Mouse (Mus musculus) heart, postnatal 10 days (tissue): ENCODE measurements around the gene Ccdc186. TPM values are rescaled to one million over a fixed set of nuclear protein-coding genes. Genes with fewer than 3 reads are reported as not detected.
A peak's percentile ranks its signal among the peaks of the same experiment; 100 is the strongest.

Source experiments
- DNase-seq, 2 experiments: peaks; one replicate each; pipeline ENCODE4 v3.0.0; 2021
- intact Hi-C: fragments of 180-260 bp; cut with DNase I; formaldehyde crosslinking; loops from one replicate; pipeline ENCODE4 v1.15.1; 2025
- total RNA-seq, 2 experiments: library from RNA; stranded (reverse); gene quantifications; 2 replicates each; pipeline ENCODE4 v1.2.3; 2021

Gene Ccdc186
- 10 to 100 TPM; 22.2 to 29.6 TPM for total RNA-seq

- DNase-seq = peak; percentile 97 to 98
- intact Hi-C loops = no loop called here
These were observed at the start of gene Ccdc186 for GRCm38 (mm10) chr19:56821798-56822447. TSS of gene Ccdc186 (minus strand) at chr19:56822190.

GRCm38 (mm10) chr19:56867701-56868100, 45.7 kb upstream of the Ccdc186 start:
- intact Hi-C loops = no loop called here

GRCm38 (mm10) chr19:56856455-56856854, 34.5 kb upstream of the Ccdc186 start:
- intact Hi-C loops = no loop called here
- peak in 1 of 2 experiments; percentile 32 for DNase-seq

More at GRCm38 (mm10) chr19:56867701-56868100, 45.7 kb upstream of the Ccdc186 start:
- no peak for DNase-seq

GRCm38 (mm10) chr19:56852590-56852989, 30.6 kb upstream of the Ccdc186 start:
- no peak for DNase-seq
- intact Hi-C loops = no loop called here

GRCm38 (mm10) chr19:56842974-56843373, 21.0 kb upstream of the Ccdc186 start:
- intact Hi-C loops = no loop called here

GRCm38 (mm10) chr19:56838942-56839706, 17.1 kb upstream of the Ccdc186 start:
- intact Hi-C loops = no loop called here
- DNase-seq = peak; percentile 47 to 51

More at GRCm38 (mm10) chr19:56842974-56843373, 21.0 kb upstream of the Ccdc186 start:
- DNase-seq = no peak

GRCm38 (mm10) chr19:56835340-56835739, 13.3 kb upstream of the Ccdc186 start:
- intact Hi-C loops = no loop called here
- DNase-seq = no peak

GRCm38 (mm10) chr19:56830163-56830562, 8.2 kb upstream of the Ccdc186 start:
- DNase-seq = no peak
- intact Hi-C loops = no loop called here

GRCm38 (mm10) chr19:56829267-56829666, 7.3 kb upstream of the Ccdc186 start:
- DNase-seq = no peak
- intact Hi-C loops = no loop called here

GRCm38 (mm10) chr19:56828305-56828704, 6.3 kb upstream of the Ccdc186 start:
- intact Hi-C loops = no loop called here
- no peak for DNase-seq

- intact Hi-C loops = no loop called here
- no peak for DNase-seq
These were observed 4.1 kb upstream of the Ccdc186 start, which contains the start of gene Tdrd1 for GRCm38 (mm10) chr19:56826047-56826631. TSS of gene Tdrd1 (plus strand) at chr19:56826209.

- DNase-seq = no peak
- intact Hi-C loops = no loop called here
These were observed 452 bp upstream of the Ccdc186 start for GRCm38 (mm10) chr19:56822448-56822836.

GRCm38 (mm10) chr19:56821040-56821797, 771 bp downstream of the Ccdc186 start:
- intact Hi-C loops = no loop called here
- peak in 1 of 2 experiments; percentile 32 for DNase-seq

- peak; percentile 70 to 76 for DNase-seq
- intact Hi-C loops = no loop called here
These were observed 4.0 kb downstream of the Ccdc186 start for GRCm38 (mm10) chr19:56817851-56818526.

- intact Hi-C loops = loop anchor here (1.0 to 5.0 kb wide), 2 partner anchors 94 to 389 kb away; no protein-coding TSS in a partner anchor
- no peak for DNase-seq
These were observed 8.6 kb downstream of the Ccdc186 start for GRCm38 (mm10) chr19:56813360-56813759.

GRCm38 (mm10) chr19:56811590-56811989, 10.4 kb downstream of the Ccdc186 start:
- intact Hi-C loops = loop anchor here (5.0 kb wide), 1 partner anchor 96 kb away; no protein-coding TSS in a partner anchor
- peak; percentile 78 to 86 for DNase-seq

- no peak for DNase-seq
- intact Hi-C loops = loop anchor here (5.0 kb wide), 1 partner anchor 97 kb away; no protein-coding TSS in a partner anchor
These were observed 11.3 kb downstream of the Ccdc186 start for GRCm38 (mm10) chr19:56810641-56811146.

GRCm38 (mm10) chr19:56808771-56809170, 13.2 kb downstream of the Ccdc186 start:
- no peak for DNase-seq
- intact Hi-C loops = no loop called here

- intact Hi-C loops = no loop called here
- DNase-seq = no peak
These were observed 14.9 kb downstream of the Ccdc186 start for GRCm38 (mm10) chr19:56807122-56807521.

- no peak for DNase-seq
- intact Hi-C loops = no loop called here
These were observed 16.6 kb downstream of the Ccdc186 start for GRCm38 (mm10) chr19:56805366-56805765.
